Mouse (Mus musculus) ES-CJ7 (cell line): ENCODE data around the gene Hrc.

Experiments used
- DNase-seq: peaks from one replicate; pipeline ENCODE4 v3.0.0; 2011; ENCODE audit warnings: low read depth, low spot score

Gene Hrc

DNA sequence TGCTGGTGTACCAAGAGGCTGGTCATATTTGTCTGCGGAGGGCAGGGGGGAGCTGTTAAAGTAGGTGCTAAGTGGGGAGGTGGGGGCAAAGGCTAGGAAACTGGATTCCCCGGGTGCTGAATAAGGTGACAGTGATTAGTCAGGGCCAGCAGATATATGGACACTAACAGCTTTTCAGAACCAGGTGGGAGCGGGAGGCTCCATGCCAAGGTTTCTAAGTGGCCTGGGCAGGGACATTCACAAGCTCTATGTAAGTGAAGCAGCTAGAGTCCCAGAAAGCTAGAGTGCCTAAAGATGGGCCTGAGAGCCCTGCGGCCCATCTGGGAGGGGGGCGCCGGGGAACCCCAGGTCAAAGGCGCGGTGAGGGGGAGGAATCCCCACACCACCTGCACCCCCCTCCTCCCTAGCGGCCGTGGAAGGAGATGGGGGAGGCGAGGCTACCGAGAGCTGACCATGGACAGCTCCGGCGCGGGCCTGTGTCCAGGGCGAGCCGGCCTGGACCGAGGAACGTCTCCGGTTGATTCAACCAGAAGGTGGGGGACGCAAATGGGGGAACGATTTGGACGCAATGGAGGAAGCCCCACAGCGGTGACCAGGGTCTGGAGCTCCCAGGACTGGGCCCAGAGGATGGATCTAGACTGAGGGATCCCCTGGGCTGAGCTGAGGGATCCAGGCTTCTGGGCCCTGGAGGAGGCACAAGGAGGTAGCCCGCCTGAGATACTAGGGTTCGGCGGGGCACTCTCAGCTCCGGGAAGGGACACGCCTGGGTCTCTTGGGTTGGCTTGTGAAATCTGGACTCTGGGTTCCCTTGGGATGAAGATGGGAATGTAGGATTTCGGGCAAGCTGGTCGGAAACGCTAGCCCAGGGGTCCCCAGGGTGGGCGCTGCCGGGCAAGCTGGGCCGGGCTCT lies 30.9 kb downstream of the Hrc start:
- no peak for DNase-seq

DNA sequence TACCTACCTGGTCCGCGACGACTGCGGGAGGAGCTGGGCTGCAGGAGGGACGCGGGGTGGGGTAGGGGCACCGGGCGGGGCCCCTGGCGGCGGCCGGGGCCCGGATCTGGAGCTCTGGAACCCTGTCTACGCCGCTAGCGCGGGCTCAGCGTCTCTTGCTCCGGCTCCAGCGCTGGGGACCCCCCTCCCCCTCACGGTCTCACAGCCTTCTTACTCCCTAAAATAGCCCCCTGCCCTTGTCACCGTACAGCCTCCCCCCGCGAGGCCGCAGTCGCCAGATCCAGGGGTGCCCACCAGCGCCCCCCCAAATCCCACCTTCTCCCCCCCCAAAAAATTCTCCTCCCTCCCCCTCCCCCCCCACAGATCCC lies 31.5 kb downstream of the Hrc start, which contains the start of gene Ppfia3:
Ppfia3 (minus strand) TSS at position 368 of the 368 bp plus-strand sequence.
- no peak for DNase-seq

DNA sequence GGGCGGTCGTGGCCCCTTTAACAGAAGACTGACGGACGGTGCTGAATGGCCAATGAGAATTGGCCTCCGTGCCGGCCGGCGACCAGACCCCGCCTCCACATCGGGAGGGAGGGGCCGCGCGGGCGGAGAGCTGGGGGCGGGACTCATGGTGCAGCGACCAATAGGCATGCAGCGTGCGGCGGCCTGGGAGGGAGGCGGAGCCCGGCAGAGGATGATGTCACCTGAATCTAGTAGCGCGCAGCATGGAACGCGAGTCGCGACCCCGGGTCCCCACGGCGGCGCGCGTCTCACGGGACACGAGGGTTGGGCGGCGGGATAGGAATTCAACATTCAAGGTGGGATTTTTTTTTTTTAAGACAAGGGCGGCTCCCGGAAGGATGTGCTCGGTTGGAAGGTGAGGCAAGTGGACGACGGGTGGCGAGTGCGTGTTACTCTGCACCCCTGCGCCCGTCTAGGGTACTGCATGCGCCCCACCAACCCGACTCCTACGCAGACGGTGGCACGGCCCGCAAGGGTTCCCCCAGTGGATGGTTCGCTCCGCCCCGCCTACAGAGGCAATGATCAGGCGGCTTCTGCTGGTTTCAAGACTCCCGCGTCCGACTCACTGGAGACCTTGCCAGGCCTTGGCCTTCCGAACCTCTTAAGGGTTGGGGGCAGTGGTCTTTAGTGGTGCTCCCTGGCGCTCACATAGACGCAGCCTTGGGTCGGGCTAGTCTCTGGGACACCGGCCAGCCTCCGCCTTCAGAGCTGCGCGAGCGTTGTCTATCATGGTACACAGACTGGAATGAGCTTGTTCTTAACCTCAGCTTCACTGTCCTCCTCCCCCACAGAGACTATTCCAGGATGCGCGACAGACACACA lies 32.2 kb downstream of the Hrc start:
- DNase-seq: peak; percentile 98

DNA sequence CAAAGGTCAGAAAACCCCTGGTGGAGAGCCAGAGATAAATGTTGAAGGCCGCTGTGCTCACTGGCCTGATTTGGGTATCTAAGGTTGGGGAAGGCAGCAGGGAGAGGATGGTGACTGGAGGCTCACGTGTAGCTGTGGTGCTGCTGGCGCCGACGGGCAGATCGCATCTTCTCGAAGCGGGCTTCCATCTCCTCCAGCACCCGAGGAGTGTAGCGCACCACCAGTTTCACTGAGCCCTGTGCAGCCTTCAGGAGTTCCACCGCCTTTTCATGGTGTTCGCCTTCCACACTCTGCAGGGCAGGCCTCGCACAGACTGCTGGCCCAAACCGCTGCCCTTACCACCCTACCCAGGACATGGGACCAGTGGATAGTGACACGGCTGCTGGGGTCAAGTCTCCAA lies 33.1 kb downstream of the Hrc start:
- no peak for DNase-seq

DNA sequence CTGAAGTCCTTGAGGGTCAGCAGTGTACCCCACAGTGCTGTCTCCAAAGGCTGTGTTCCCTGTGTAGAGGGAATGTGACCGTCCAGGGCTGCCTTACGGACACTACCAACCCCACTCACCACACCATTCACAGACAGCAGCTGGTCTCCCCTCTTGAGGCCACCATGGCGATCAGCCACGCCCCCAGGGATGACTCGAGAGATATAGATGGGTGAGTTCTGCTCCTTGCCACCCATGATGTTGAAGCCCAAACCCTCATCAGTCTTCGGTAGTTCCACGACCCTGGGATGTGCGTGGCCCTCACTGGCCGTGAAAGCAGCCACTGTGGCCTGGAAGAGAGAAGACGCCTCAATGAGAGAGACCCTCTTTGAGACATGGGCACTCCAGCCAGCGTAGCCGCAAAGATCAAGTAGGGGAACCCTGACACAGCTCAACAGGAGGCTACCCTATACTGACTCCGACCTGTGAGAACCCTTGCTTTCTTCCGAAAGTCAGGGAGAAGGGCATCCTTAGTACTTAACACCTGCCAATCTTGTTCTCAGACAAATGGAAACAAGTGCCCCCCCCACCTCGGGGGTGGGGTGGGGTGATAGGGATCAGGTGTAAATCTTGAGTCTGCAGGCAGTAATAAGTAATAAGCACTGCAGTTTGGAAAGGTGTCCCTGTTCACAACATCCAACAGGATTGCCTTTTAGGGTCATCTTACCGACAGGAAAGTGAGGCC lies 34.1 kb downstream of the Hrc start:
- no peak for DNase-seq

DNA sequence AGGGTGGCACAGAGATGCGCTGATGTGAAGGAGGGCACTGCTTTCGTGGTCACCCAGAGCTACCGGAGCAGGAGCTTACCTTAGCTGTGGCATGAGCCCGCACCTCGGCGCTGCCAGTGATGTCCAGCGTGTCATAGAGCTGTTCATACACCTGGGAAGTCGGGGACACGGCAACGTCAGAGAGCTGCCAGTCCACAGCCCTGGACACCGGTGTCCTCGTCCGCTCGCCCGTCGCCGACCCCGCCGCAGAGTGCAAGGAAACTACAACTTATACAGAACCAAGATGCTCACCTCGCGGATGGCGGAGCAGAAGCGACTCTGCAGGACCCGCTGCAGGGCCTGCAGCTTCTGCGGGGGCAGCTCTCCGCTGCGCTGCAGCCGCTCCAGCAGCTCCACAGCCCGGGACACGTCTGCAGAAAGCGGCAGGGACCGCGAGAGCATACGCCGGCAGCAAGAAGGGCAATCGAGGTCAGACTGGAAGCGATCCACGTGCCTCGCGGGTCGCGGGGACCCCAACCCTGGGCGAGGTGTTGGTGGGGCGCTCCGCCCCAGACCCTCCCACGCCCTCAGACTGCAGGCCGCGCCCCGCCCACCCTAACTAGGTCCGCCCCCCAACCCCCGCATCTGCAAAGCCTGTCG lies 34.9 kb downstream of the Hrc start:
- no peak for DNase-seq

DNA sequence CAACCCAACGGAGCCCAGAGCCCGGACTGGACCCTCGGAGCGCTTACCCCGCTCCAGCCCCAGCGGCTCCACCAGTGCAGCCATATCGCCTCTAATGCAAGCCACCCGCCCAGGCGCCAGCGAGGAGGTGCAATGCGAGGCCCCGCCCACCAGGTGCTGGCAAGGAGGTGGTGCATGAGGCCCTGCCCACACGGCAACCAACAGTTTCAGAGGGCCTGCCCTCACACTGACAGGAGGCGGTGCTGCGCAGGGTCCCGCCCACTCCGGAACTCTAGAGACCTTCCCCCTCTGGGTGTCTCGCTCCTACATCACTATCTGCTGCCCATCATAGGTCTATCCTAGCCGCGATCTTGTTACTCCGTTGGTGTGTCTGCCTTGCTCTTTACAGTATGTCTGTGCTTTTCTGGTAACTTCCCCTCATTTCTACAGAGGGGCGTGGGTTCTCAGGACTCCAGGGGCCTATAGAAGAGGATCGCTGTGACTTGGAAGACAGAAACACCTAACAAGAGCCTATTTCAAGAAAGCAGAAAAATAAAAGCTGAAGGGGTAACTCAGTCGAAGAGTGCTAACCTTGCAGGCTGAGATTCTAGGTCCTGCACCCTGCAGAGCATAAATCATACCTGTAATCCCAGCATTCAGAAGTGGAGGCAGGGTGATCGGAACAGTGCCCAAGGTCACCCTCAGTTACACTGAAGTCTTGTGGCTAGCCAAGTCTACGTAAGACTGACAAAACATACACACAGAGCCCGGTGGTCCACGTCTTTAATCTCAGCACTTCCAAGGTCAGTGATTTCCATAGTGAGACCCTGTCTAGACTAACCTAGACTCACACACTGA lies 35.6 kb downstream of the Hrc start, which contains the start of gene Lin7b:
Lin7b (minus strand) TSS at position 109 of the 837 bp plus-strand sequence.
- DNase-seq: peak; percentile 96

DNA sequence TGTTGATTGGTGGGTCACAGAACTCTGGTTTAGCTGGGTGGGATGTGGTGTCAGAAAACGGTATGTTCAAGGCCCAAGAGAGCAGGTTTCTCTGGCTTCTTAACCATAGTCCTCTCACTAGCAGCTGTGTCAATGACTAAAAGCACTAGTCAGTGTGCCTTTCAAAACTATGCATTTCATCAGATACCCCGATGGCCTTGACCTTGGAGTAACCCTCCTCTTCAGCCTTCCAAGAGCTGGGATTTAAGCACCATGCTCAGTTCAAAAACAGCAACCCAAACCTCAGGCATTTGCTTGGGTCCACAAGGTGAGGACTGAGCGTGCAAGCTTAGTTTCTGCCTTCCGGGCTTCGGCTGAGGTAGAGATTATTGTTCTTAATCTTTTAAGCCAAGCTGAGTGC lies 37.3 kb downstream of the Hrc start:
- DNase-seq: no peak

DNA sequence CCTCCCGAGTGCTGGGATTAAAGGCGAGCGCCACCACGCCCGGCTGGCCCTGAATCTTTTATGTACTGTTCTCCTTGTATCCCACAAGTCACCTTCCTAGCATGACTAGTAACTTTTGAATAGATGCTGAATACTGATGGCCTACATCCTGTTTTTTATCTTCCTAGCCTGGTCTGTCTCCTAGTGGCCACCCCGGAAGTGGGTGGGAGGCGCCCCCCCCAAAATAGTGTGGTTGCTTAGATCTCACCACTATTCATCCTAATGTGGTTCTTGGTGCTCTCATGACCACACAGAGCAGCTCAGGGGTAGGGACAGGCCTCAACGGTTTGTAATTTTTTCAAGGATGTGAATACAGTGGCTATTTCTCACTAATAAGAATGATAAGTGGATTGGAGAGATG lies 39.5 kb downstream of the Hrc start:
- DNase-seq: no peak

DNA sequence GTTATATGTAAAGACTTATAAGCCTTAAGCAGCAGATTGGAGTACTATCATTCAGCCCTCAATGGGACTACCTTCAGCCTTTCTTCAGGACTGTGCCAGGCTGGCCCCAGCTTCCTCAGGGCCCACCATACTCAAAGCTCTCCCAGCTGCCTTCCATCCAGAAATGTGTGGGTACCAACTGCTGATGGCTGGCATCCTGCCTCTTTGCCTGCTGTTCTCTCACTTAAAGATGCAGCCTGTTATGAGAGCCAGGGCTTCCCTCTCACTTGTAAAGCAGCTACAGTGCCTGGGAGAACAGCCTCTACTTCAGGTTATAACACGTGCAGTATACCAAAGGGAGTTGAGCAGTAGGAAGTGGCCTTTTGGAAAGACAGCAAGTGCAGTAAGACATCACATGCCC lies 41.0 kb downstream of the Hrc start:
- no peak for DNase-seq

DNA sequence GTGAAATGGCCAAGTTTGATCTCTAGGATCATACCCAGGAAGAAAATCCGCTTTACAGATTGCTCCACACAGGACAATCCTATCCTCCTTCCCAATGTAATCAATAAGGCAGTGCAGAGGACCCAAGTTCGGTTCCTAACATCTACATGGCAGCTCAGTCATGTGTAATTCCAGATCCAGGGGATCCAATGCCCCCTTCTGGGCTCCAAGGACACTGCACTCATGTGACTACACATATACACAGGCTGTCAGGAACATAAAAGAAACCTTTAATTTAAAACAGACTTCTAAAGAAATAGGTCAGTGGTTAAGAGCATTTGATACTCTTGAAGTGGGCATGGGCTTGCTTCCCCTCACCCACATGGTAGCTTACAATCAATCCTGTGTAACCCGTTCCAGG lies 51.0 kb downstream of the Hrc start:
- peak; percentile 68 for DNase-seq
